Mouse (Mus musculus): Measurements from ENCODE around the gene Hmgb1. TPM values are rescaled to one million over a fixed set of nuclear protein-coding genes. Genes with fewer than 3 reads are reported as not detected.
A peak's percentile ranks its signal among the peaks of the same experiment; 100 is the strongest.

Hmgb1 gene
- polyA plus RNA-seq, 1 experiment from 2014 or later: 683 TPM

GRCm38 (mm10) chr5:149184844-149185186 is 526 bp upstream of the Hmgb1 start:
- Histone ChIP-seq H3K9me3 (replicated peaks) (no peaks in the 10 kb centered on the region), H3K9ac (peak overlapping the region; percentile 87), H3K27me3 (no peaks in the 10 kb centered on the region), H3K4me3 (peak overlapping the region; percentile 89), H3K4me2 (peak overlapping the region; percentile 71), H3K27ac (peak overlapping the region; percentile 89), H3K36me3 (peaks cover 10% of the 10 kb centered on the region), H3K4me1 (replicated peaks) (peaks cover 19% of the 10 kb centered on the region)
- WGBS: under 1% methylated on average over 20 of the region's 20 CpGs
- ATAC-seq (replicated peaks; ENCODE audit: insufficient number of reproducible peaks, insufficient read depth, low FRiP score, low read depth): peak; percentile 3; the same call in 1 of the 2 replicates

- WGBS: 1% methylated on average over 13 of the region's 13 CpGs
- H3K27ac ChIP-seq: peak overlapping the region; percentile 99
Observed at GRCm38 (mm10) chr5:149183721-149184103, 577 bp downstream of the Hmgb1 start.

GRCm38 (mm10) chr5:149183122-149183521 is 1.2 kb downstream of the Hmgb1 start:
- Histone ChIP-seq H3K36me3 (no peaks in the 10 kb centered on the region), H3K4me3 (peak overlapping the region; percentile 89), H3K27ac (peak overlapping the region; percentile 99), H3K27me3 (no peaks in the 10 kb centered on the region), H3K9me3 (replicated peaks) (no peaks in the 10 kb centered on the region), H3K9ac (peak overlapping the region; percentile 89; the same call in 1 of the 2 replicates), H3K4me2 (peak overlapping the region; percentile 71), H3K4me1 (replicated peaks) (peaks cover 17% of the 10 kb centered on the region)
- WGBS: 27% methylated on average over 1 of the region's 1 CpGs
- ATAC-seq (replicated peaks; ENCODE audit: insufficient number of reproducible peaks, insufficient read depth, low FRiP score, low read depth): no peak

More at GRCm38 (mm10) chr5:149183721-149184103, 577 bp downstream of the Hmgb1 start:
- Histone ChIP-seq H3K4me3 (peak overlapping the region; percentile 89), H3K9me3 (replicated peaks) (no peaks in the 10 kb centered on the region), H3K4me1 (replicated peaks) (peaks cover 17% of the 10 kb centered on the region), H3K36me3 (no peaks in the 10 kb centered on the region), H3K9ac (peak overlapping the region; percentile 89), H3K27me3 (no peaks in the 10 kb centered on the region), H3K4me2 (peak overlapping the region; percentile 71)
- peak; percentile 44 for ATAC-seq (replicated peaks; ENCODE audit: insufficient number of reproducible peaks, insufficient read depth, low FRiP score, low read depth)

GRCm38 (mm10) chr5:149182186-149182870 is 2.0 kb downstream of the Hmgb1 start:
- no peak for ATAC-seq (replicated peaks; ENCODE audit: insufficient number of reproducible peaks, insufficient read depth, low FRiP score, low read depth)
- 81% methylated on average over 5 of the region's 5 CpGs for WGBS
- Histone ChIP-seq H3K9ac (no peak overlapping the region), H3K4me2 (no peak overlapping the region), H3K4me1 (replicated peaks) (peaks cover 17% of the 10 kb centered on the region), H3K27ac (no peak overlapping the region), H3K4me3 (no peak overlapping the region), H3K9me3 (replicated peaks) (no peaks in the 10 kb centered on the region), H3K36me3 (no peaks in the 10 kb centered on the region), H3K27me3 (no peaks in the 10 kb centered on the region)

- H3K36me3 ChIP-seq: no peaks in the 10 kb centered on the region
- 79% methylated on average over 3 of the region's 3 CpGs for WGBS
Observed at GRCm38 (mm10) chr5:149179826-149180225, 4.5 kb downstream of the Hmgb1 start.

GRCm38 (mm10) chr5:149178095-149178494 is 6.2 kb downstream of the Hmgb1 start:
- H3K36me3 ChIP-seq: no peaks in the 10 kb centered on the region
- H3K4me1 ChIP-seq (replicated peaks): no peaks in the 10 kb centered on the region; the same call in 1 of the 2 replicates
- no peaks in the 10 kb centered on the region for H3K9me3 ChIP-seq (replicated peaks)
- H3K27ac ChIP-seq: no peak overlapping the region
- no peak overlapping the region for H3K9ac ChIP-seq
- no peak overlapping the region for H3K4me2 ChIP-seq
- ATAC-seq (replicated peaks; ENCODE audit: insufficient number of reproducible peaks, insufficient read depth, low FRiP score, low read depth): no peak
- H3K27me3 ChIP-seq: no peaks in the 10 kb centered on the region
- WGBS: 84% methylated on average over 5 of the region's 5 CpGs
- H3K4me3 ChIP-seq: no peak overlapping the region

More at GRCm38 (mm10) chr5:149179826-149180225, 4.5 kb downstream of the Hmgb1 start:
- ATAC-seq (replicated peaks; ENCODE audit: insufficient number of reproducible peaks, insufficient read depth, low FRiP score, low read depth): no peak
- Histone ChIP-seq H3K27ac (no peak overlapping the region), H3K4me1 (replicated peaks) (no peaks in the 10 kb centered on the region; the same call in 1 of the 2 replicates), H3K4me3 (no peak overlapping the region), H3K9me3 (replicated peaks) (no peaks in the 10 kb centered on the region), H3K9ac (no peak overlapping the region), H3K4me2 (no peak overlapping the region), H3K27me3 (no peaks in the 10 kb centered on the region)

GRCm38 (mm10) chr5:149175736-149176135 is 8.6 kb downstream of the Hmgb1 start:
- Histone ChIP-seq H3K9ac (no peak overlapping the region), H3K27me3 (no peaks in the 10 kb centered on the region), H3K36me3 (no peaks in the 10 kb centered on the region), H3K9me3 (replicated peaks) (no peaks in the 10 kb centered on the region), H3K4me1 (replicated peaks) (no peaks in the 10 kb centered on the region), H3K4me2 (no peak overlapping the region), H3K4me3 (no peak overlapping the region), H3K27ac (no peak overlapping the region)
- WGBS: 91% methylated on average over 6 of the region's 6 CpGs
- ATAC-seq (replicated peaks; ENCODE audit: insufficient number of reproducible peaks, insufficient read depth, low FRiP score, low read depth): no peak

- no peak for ATAC-seq (replicated peaks; ENCODE audit: insufficient number of reproducible peaks, insufficient read depth, low FRiP score, low read depth)
- Histone ChIP-seq H3K27ac (no peak overlapping the region), H3K27me3 (no peaks in the 10 kb centered on the region), H3K9me3 (replicated peaks) (no peaks in the 10 kb centered on the region), H3K9ac (no peak overlapping the region), H3K4me3 (no peak overlapping the region), H3K4me1 (replicated peaks) (no peaks in the 10 kb centered on the region), H3K4me2 (no peak overlapping the region), H3K36me3 (no peaks in the 10 kb centered on the region)
- WGBS: 75% methylated on average over 7 of the region's 7 CpGs
Observed at GRCm38 (mm10) chr5:149174527-149174926, 9.8 kb downstream of the Hmgb1 start.

- H3K27ac ChIP-seq: no peak overlapping the region
- H3K9ac ChIP-seq: no peak overlapping the region
- no peaks in the 10 kb centered on the region for H3K9me3 ChIP-seq (replicated peaks)
- 59% methylated on average over 10 of the region's 10 CpGs for WGBS
- H3K36me3 ChIP-seq: no peaks in the 10 kb centered on the region
- H3K4me3 ChIP-seq: no peak overlapping the region
- no peak overlapping the region for H3K4me2 ChIP-seq
- no peaks in the 10 kb centered on the region for H3K27me3 ChIP-seq
- no peak for ATAC-seq (replicated peaks; ENCODE audit: insufficient number of reproducible peaks, insufficient read depth, low FRiP score, low read depth)
- no peaks in the 10 kb centered on the region for H3K4me1 ChIP-seq (replicated peaks)
Observed at GRCm38 (mm10) chr5:149172246-149172645, 12.0 kb downstream of the Hmgb1 start.

- 66% methylated on average over 8 of the region's 8 CpGs for WGBS
- H3K27me3 ChIP-seq: no peaks in the 10 kb centered on the region
- H3K27ac ChIP-seq: no peak overlapping the region
- no peak overlapping the region for H3K9ac ChIP-seq
- H3K4me1 ChIP-seq (replicated peaks): no peaks in the 10 kb centered on the region
- no peak overlapping the region for H3K4me2 ChIP-seq
- ATAC-seq (replicated peaks; ENCODE audit: insufficient number of reproducible peaks, insufficient read depth, low FRiP score, low read depth): no peak
- no peaks in the 10 kb centered on the region for H3K9me3 ChIP-seq (replicated peaks)
- no peaks in the 10 kb centered on the region for H3K36me3 ChIP-seq
- H3K4me3 ChIP-seq: no peak overlapping the region
Observed at GRCm38 (mm10) chr5:149170841-149171588, 13.3 kb downstream of the Hmgb1 start.

GRCm38 (mm10) chr5:149168816-149169215 is 15.5 kb downstream of the Hmgb1 start:
- Histone ChIP-seq H3K27ac (no peak overlapping the region), H3K9me3 (replicated peaks) (no peaks in the 10 kb centered on the region), H3K4me1 (replicated peaks) (no peaks in the 10 kb centered on the region), H3K4me2 (no peak overlapping the region), H3K27me3 (no peaks in the 10 kb centered on the region), H3K36me3 (no peaks in the 10 kb centered on the region), H3K9ac (no peak overlapping the region), H3K4me3 (no peak overlapping the region)
- 85% methylated on average over 9 of the region's 9 CpGs for WGBS
- no peak for ATAC-seq (replicated peaks; ENCODE audit: insufficient number of reproducible peaks, insufficient read depth, low FRiP score, low read depth)
